Mouse (Mus musculus) limb, embryonic 11.5 days (tissue): ENCODE results near the gene Rad52. TPM values are rescaled to one million over a fixed set of nuclear protein-coding genes. Genes with fewer than 3 reads are reported as not detected.
A peak's percentile ranks its signal among the peaks of the same experiment; 100 is the strongest.

ENCODE experiments used
- ATAC-seq: fragments of 200-750 bp; cut with Nextera tagmentation; 2 replicates; pipeline ENCODE4 v1.8.0; 2017; ENCODE audit warnings: low read depth; ENCODE audit not compliant: insufficient number of reproducible peaks, low FRiP score, low TSS enrichment
- DNase-seq: peaks from one replicate; pipeline ENCODE4 v3.0.0-alpha.2; 2015; ENCODE audit warnings: low spot score
- H3K27ac ChIP-seq: fragments of 300-500 bp; sonication (generic); replicated peaks from 2 replicates; pipeline ENCODE4 v1.5.1; 2014; ENCODE audit warnings: low read depth, mild to moderate bottlenecking, low read length
- H3K27me3 ChIP-seq: fragments of 300-500 bp; sonication (generic); 2 replicates; pipeline ENCODE4 v1.6.1; 2014; ENCODE audit warnings: mild to moderate bottlenecking, low read length, mixed read lengths; ENCODE audit not compliant: control insufficient read depth, insufficient read depth
- H3K36me3 ChIP-seq: fragments of 300-500 bp; sonication (generic); 2 replicates; pipeline ENCODE4 v1.6.1; 2014; ENCODE audit warnings: mild to moderate bottlenecking, low read length, moderate library complexity, mixed read lengths; ENCODE audit not compliant: control insufficient read depth, insufficient read depth
- H3K4me1 ChIP-seq: fragments of 300-500 bp; sonication (generic); 2 replicates; pipeline ENCODE4 v1.6.1; 2014; ENCODE audit warnings: low read length, mixed read lengths; ENCODE audit not compliant: control insufficient read depth, insufficient read depth
- H3K4me2 ChIP-seq: fragments of 300-500 bp; sonication (generic); 2 replicates; pipeline ENCODE4 v1.6.1; 2014; ENCODE audit warnings: low read depth, mild to moderate bottlenecking, moderate library complexity; ENCODE audit not compliant: severe bottlenecking
- H3K4me3 ChIP-seq: fragments of 300-500 bp; sonication (generic); 2 replicates; pipeline ENCODE4 v1.5.1; 2014; ENCODE audit warnings: low read depth, low read length
- H3K9ac ChIP-seq: fragments of 300-500 bp; sonication (generic); 2 replicates; pipeline ENCODE4 v1.6.1; 2014; ENCODE audit warnings: mild to moderate bottlenecking, low read length
- H3K9me3 ChIP-seq: fragments of 300-500 bp; sonication (generic); 2 replicates; pipeline ENCODE4 v1.6.1; 2016; ENCODE audit warnings: low read length; ENCODE audit not compliant: control insufficient read depth
- WGBS: fragments of 180-500 bp; shearing (Covaris S2); extraction: QIAGEN DNeasy Blood & Tissue Kit; methylation state at CpG from one replicate; pipeline ENCODE4 v1.1.7; 2014; 5-methylcytosine and 5-hydroxymethylcytosine counted together
- polyA plus RNA-seq: library from polyadenylated mRNA; unstranded; fragments of >200 nt; fragmentation: Nextera tagmentation; extraction: Ambion mirVana; gene quantifications from 2 replicates; pipeline ENCODE4 v1.2.1, GENCODE M21; 2014

Rad52 gene
- 24.2 and 30.3 TPM in 2 replicates for polyA plus RNA-seq

- Histone ChIP-seq H3K9me3 (no peaks in the 10 kb centered on the region), H3K36me3 (no peaks in the 10 kb centered on the region), H3K27ac (peak within 1 kb of the TSS; percentile 74), H3K4me2 (peak within 1 kb of the TSS; percentile 63), H3K4me3 (peak within 1 kb of the TSS; percentile 88), H3K9ac (peak within 1 kb of the TSS; percentile 91), H3K4me1 (0 out of 2 replicates have a peak, but pooled peaks cover 4% of the 10 kb centered on the region), H3K27me3 (no peaks in the 10 kb centered on the region)
- ATAC-seq (peak; percentile 81), DNase-seq (peak; percentile 88)
- 2% methylated on average over 67 of the region's 67 CpGs for WGBS
Measured at GRCm38 (mm10) chr6:119902204-119903080, at the start of gene Rad52. TSS of gene Rad52 (plus strand) at chr6:119902698.

DNA sequence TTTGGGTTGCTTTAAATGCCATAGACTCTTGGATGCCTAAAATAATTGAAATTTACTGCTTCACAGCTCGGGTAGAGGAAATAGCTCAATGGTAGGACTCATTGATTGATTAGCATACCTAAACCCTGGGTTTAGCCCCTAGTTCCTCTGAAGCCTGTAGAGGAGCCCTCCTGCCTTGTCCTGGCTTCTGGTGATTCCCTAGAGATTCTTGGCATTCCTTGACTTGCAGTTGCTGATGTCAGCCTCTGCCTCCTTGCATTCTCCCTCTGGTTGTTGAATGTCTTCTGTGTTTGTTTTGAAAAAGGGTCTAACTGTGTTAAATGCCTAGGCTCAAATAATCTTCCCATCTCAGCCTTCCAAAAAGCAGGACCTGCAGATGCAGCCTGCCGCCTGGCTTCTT lies 48.3 kb upstream of the Rad52 start:
- H3K9ac ChIP-seq: no peak overlapping the region
- no peaks in the 10 kb centered on the region for H3K36me3 ChIP-seq
- no peak for ATAC-seq
- H3K4me3 ChIP-seq: no peak overlapping the region
- no peak overlapping the region for H3K4me2 ChIP-seq
- no peaks in the 10 kb centered on the region for H3K4me1 ChIP-seq
- no peak for DNase-seq
- 44% methylated on average over 2 of the region's 2 CpGs for whole genome bisulfite sequencing
- H3K27ac ChIP-seq: no peak overlapping the region
- no peaks in the 10 kb centered on the region for H3K9me3 ChIP-seq
- no peaks in the 10 kb centered on the region for H3K27me3 ChIP-seq

- Histone ChIP-seq H3K4me3 (no peak overlapping the region), H3K9me3 (no peaks in the 10 kb centered on the region), H3K4me1 (no peaks in the 10 kb centered on the region), H3K4me2 (no peak overlapping the region), H3K36me3 (no peaks in the 10 kb centered on the region), H3K27me3 (no peaks in the 10 kb centered on the region), H3K9ac (no peak overlapping the region), H3K27ac (no peak overlapping the region)
- WGBS: 90% methylated on average over 4 of the region's 4 CpGs
- ATAC-seq: no peak
- no peak for DNase-seq
Measured at GRCm38 (mm10) chr6:119855471-119855870, 47.0 kb upstream of the Rad52 start.

GRCm38 (mm10) chr6:119860236-119860635 lies 42.3 kb upstream of the Rad52 start:
- ATAC-seq (no peak), DNase-seq (no peak)
- H3K4me3 ChIP-seq: no peak overlapping the region
- WGBS: 90% methylated on average over 2 of the region's 2 CpGs
- no peaks in the 10 kb centered on the region for H3K36me3 ChIP-seq
- no peaks in the 10 kb centered on the region for H3K4me1 ChIP-seq
- H3K9me3 ChIP-seq: no peaks in the 10 kb centered on the region
- H3K27ac ChIP-seq: no peak overlapping the region
- H3K4me2 ChIP-seq: no peak overlapping the region
- H3K27me3 ChIP-seq: no peaks in the 10 kb centered on the region
- H3K9ac ChIP-seq: no peak overlapping the region

- Histone ChIP-seq H3K27ac (no peak overlapping the region), H3K9me3 (no peaks in the 10 kb centered on the region), H3K9ac (no peak overlapping the region), H3K36me3 (no peaks in the 10 kb centered on the region), H3K4me3 (no peak overlapping the region), H3K4me1 (no peaks in the 10 kb centered on the region), H3K27me3 (no peaks in the 10 kb centered on the region), H3K4me2 (no peak overlapping the region)
- WGBS: 81% methylated on average over 8 of the region's 8 CpGs
- DNase-seq (no peak), ATAC-seq (no peak)
Measured at GRCm38 (mm10) chr6:119861519-119861918, 41.0 kb upstream of the Rad52 start.

- no peak overlapping the region for H3K4me2 ChIP-seq
- H3K9ac ChIP-seq: no peak overlapping the region
- H3K4me1 ChIP-seq: no peaks in the 10 kb centered on the region
- no peak overlapping the region for H3K4me3 ChIP-seq
- no peaks in the 10 kb centered on the region for H3K36me3 ChIP-seq
- 91% methylated on average over 11 of the region's 11 CpGs for WGBS
- no peaks in the 10 kb centered on the region for H3K9me3 ChIP-seq
- ATAC-seq (no peak), DNase-seq (no peak)
- no peaks in the 10 kb centered on the region for H3K27me3 ChIP-seq
- H3K27ac ChIP-seq: no peak overlapping the region
Measured at GRCm38 (mm10) chr6:119864341-119865034, 38.0 kb upstream of the Rad52 start.

- ATAC-seq: no peak
- Histone ChIP-seq H3K36me3 (no peaks in the 10 kb centered on the region), H3K9me3 (no peaks in the 10 kb centered on the region), H3K9ac (no peak overlapping the region), H3K27me3 (no peaks in the 10 kb centered on the region), H3K4me1 (no peaks in the 10 kb centered on the region), H3K4me2 (no peak overlapping the region), H3K4me3 (no peak overlapping the region), H3K27ac (no peak overlapping the region)
- no peak for DNase-seq
- WGBS: 79% methylated on average over 7 of the region's 7 CpGs
Measured at GRCm38 (mm10) chr6:119883151-119883550, 19.3 kb upstream of the Rad52 start.

GRCm38 (mm10) chr6:119892711-119893110 lies 9.8 kb upstream of the Rad52 start:
- no peak overlapping the region for H3K27ac ChIP-seq
- no peaks in the 10 kb centered on the region for H3K9me3 ChIP-seq
- H3K36me3 ChIP-seq: no peaks in the 10 kb centered on the region
- H3K4me2 ChIP-seq: no peak overlapping the region
- 80% methylated on average over 7 of the region's 7 CpGs for WGBS
- no peaks in the 10 kb centered on the region for H3K27me3 ChIP-seq
- H3K9ac ChIP-seq: no peak overlapping the region
- DNase-seq: no peak
- ATAC-seq: no peak
- H3K4me3 ChIP-seq: no peak overlapping the region
- no peaks in the 10 kb centered on the region for H3K4me1 ChIP-seq
